Mouse (Mus musculus): ENCODE measurements around the gene Arap1. TPM values are rescaled to one million over a fixed set of nuclear protein-coding genes. Genes with fewer than 3 reads are reported as not detected.

Gene Arap1
- polyA plus RNA-seq, 1 experiment: 115 TPM

DNA sequence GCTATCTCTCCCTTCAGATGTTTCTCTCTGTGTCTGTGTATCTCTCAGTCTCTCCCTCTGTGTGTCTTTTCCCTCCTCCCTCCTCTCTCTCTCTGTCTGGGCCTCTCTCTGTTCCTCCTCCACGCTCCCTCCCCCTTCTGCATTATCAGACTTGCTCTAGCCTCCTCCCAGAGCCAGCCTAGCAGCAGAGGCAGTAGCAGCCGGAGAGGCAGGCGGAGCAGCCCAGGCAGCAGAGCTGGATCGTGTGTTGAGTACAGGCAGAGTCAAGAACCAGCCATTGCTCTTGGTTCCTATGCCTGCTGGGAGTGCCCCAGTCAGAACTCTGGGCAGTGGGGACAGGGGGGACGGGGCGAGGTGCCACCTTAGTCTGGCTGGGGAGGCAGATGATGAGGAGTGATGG, 73.7 kb downstream of the Arap1 start, which contains the start of gene Pde2a:
Gene Pde2a (plus strand): TSS at position 163 of the 400 bp plus-strand sequence.
- H3K4me1 ChIP-seq (ENCODE audit: control insufficient read depth, insufficient read depth, low read length): no peaks in the 10 kb centered on the region
- no peak within 1 kb of the TSS for H3K4me3 ChIP-seq (ENCODE audit: insufficient read depth, low read length)
- TF ChIP-seq CTCF (IDR thresholded peaks at IDR 0.05; ENCODE audit: borderline replicate concordance, insufficient read depth, low read length) (no peak), POLR2A (IDR thresholded peaks at IDR 0.05; ENCODE audit: low read depth, low read length) (no peak)
- no peak within 1 kb of the TSS for H3K27ac ChIP-seq (ENCODE audit: insufficient read depth, low read length)

DNA sequence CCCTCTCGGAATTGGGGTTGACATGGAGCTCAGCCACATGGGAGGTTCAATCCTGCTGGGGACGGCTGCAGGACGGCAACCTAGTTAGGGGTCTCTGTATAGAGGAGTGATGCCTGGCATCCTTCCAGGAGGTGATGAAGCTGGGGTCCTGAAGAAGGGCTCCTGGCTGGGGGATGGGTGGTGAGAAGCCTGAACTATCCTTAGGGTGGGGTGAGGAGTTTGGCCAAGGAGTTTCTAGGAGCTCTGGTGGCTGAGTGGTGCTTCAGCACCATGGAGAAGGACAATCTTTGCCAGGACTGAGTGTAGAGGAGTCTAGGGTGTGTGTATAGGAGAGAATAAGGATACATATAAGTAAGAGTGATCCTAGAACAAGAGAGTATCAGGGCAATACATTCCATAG, 74.2 kb downstream of the Arap1 start:
- H3K4me1 ChIP-seq (ENCODE audit: control insufficient read depth, insufficient read depth, low read length): no peaks in the 10 kb centered on the region
- no peak overlapping the region for H3K27ac ChIP-seq (ENCODE audit: insufficient read depth, low read length)
- H3K4me3 ChIP-seq (ENCODE audit: insufficient read depth, low read length): no peak overlapping the region
- no peak for TF ChIP-seq POLR2A (IDR thresholded peaks at IDR 0.05; ENCODE audit: low read depth, low read length)

GRCm38 (mm10) chr7:101422646-101423045, 74.8 kb downstream of the Arap1 start:
- H3K4me1 ChIP-seq (ENCODE audit: control insufficient read depth, insufficient read depth, low read length): no peaks in the 10 kb centered on the region
- H3K27ac ChIP-seq (ENCODE audit: insufficient read depth, low read length): no peak overlapping the region
- H3K4me3 ChIP-seq (ENCODE audit: insufficient read depth, low read length): no peak overlapping the region
- TF ChIP-seq POLR2A (IDR thresholded peaks at IDR 0.05; ENCODE audit: low read depth, low read length): no peak
- TF ChIP-seq CTCF (IDR thresholded peaks at IDR 0.05; ENCODE audit: borderline replicate concordance, insufficient read depth, low read length): no peak

- Histone ChIP-seq H3K27ac (ENCODE audit: insufficient read depth, low read length) (no peak overlapping the region), H3K4me3 (ENCODE audit: insufficient read depth, low read length) (no peak overlapping the region)
- TF ChIP-seq POLR2A (IDR thresholded peaks at IDR 0.05; ENCODE audit: low read depth, low read length): no peak
- TF ChIP-seq CTCF (IDR thresholded peaks at IDR 0.05; ENCODE audit: borderline replicate concordance, insufficient read depth, low read length): no peak
Observed at GRCm38 (mm10) chr7:101423970-101424369, 76.1 kb downstream of the Arap1 start.

GRCm38 (mm10) chr7:101426692-101427091, 78.8 kb downstream of the Arap1 start:
- H3K4me1 ChIP-seq (ENCODE audit: control insufficient read depth, insufficient read depth, low read length): no peaks in the 10 kb centered on the region
- TF ChIP-seq CTCF (IDR thresholded peaks at IDR 0.05; ENCODE audit: borderline replicate concordance, insufficient read depth, low read length) (no peak), POLR2A (IDR thresholded peaks at IDR 0.05; ENCODE audit: low read depth, low read length) (no peak)
- no peak overlapping the region for H3K4me3 ChIP-seq (ENCODE audit: insufficient read depth, low read length)
- no peak overlapping the region for H3K27ac ChIP-seq (ENCODE audit: insufficient read depth, low read length)

More at GRCm38 (mm10) chr7:101423970-101424369, 76.1 kb downstream of the Arap1 start:
- H3K4me1 ChIP-seq (ENCODE audit: control insufficient read depth, insufficient read depth, low read length): no peaks in the 10 kb centered on the region

- TF ChIP-seq CTCF (IDR thresholded peaks at IDR 0.05; ENCODE audit: borderline replicate concordance, insufficient read depth, low read length): peak; percentile 22; the same call in 1 of the 2 replicates
- TF ChIP-seq POLR2A (IDR thresholded peaks at IDR 0.05; ENCODE audit: low read depth, low read length): no peak
- no peak overlapping the region for H3K4me3 ChIP-seq (ENCODE audit: insufficient read depth, low read length)
- H3K4me1 ChIP-seq (ENCODE audit: control insufficient read depth, insufficient read depth, low read length): no peaks in the 10 kb centered on the region
- H3K27ac ChIP-seq (ENCODE audit: insufficient read depth, low read length): no peak overlapping the region
Observed at GRCm38 (mm10) chr7:101427736-101428135, 79.9 kb downstream of the Arap1 start.

DNA sequence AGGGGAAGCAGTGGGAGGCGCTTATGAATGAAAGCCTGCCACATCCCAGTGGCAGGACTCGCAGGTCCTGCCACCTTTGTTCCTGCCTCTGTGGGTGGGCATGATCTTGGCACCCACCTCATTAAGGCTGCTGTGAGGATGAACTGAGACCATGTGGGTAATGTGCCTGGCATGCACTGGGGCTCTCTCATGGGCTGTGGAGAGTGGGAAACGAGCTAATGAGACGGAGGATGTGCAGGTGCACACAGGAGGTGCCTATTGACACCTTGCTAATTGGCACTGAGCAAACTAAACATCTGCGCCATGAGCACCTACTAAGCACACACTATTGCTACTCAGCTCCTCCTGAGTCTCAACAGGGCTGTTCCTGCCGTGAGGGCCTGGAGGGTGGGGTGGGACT, 87.2 kb downstream of the Arap1 start:
- Histone ChIP-seq H3K4me3 (ENCODE audit: insufficient read depth, low read length) (no peak overlapping the region), H3K4me1 (ENCODE audit: control insufficient read depth, insufficient read depth, low read length) (no peaks in the 10 kb centered on the region), H3K27ac (ENCODE audit: insufficient read depth, low read length) (no peak overlapping the region)
- TF ChIP-seq POLR2A (IDR thresholded peaks at IDR 0.05; ENCODE audit: low read depth, low read length) (no peak), CTCF (IDR thresholded peaks at IDR 0.05; ENCODE audit: borderline replicate concordance, insufficient read depth, low read length) (no peak)

- Histone ChIP-seq H3K4me3 (ENCODE audit: insufficient read depth, low read length) (no peak overlapping the region), H3K4me1 (ENCODE audit: control insufficient read depth, insufficient read depth, low read length) (no peaks in the 10 kb centered on the region), H3K27ac (ENCODE audit: insufficient read depth, low read length) (no peak overlapping the region)
- no peak for TF ChIP-seq POLR2A (IDR thresholded peaks at IDR 0.05; ENCODE audit: low read depth, low read length)
- TF ChIP-seq CTCF (IDR thresholded peaks at IDR 0.05; ENCODE audit: borderline replicate concordance, insufficient read depth, low read length): no peak
Observed at GRCm38 (mm10) chr7:101437876-101438275, 90.0 kb downstream of the Arap1 start.

DNA sequence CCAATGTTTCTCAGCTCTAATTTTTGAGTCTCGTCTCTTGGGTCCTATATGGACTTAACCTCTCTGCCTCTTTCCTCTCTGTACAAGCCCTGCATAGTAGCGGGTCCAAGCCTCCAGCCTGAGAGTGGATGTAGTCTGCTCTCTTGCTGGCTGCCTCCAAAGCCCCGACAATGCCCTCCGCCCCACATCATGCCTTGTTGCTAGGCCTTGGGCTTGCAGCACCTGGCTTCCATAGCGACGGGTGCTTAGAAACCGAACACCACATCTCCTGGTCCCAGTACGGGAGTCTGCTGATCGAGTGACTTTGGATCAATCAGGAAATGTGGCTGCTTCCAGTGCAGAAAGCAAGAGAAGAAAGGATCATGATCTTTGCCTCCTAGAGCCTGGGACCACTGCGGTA, 95.2 kb downstream of the Arap1 start:
- H3K4me3 ChIP-seq (ENCODE audit: insufficient read depth, low read length): no peak overlapping the region
- no peak for TF ChIP-seq POLR2A (IDR thresholded peaks at IDR 0.05; ENCODE audit: low read depth, low read length)
- no peak for TF ChIP-seq CTCF (IDR thresholded peaks at IDR 0.05; ENCODE audit: borderline replicate concordance, insufficient read depth, low read length)
- H3K4me1 ChIP-seq (ENCODE audit: control insufficient read depth, insufficient read depth, low read length): no peaks in the 10 kb centered on the region
- no peak overlapping the region for H3K27ac ChIP-seq (ENCODE audit: insufficient read depth, low read length)

GRCm38 (mm10) chr7:101444211-101444610, 96.3 kb downstream of the Arap1 start:
- no peaks in the 10 kb centered on the region for H3K4me1 ChIP-seq (ENCODE audit: control insufficient read depth, insufficient read depth, low read length)
- H3K4me3 ChIP-seq (ENCODE audit: insufficient read depth, low read length): no peak overlapping the region
- TF ChIP-seq POLR2A (IDR thresholded peaks at IDR 0.05; ENCODE audit: low read depth, low read length) (no peak), CTCF (IDR thresholded peaks at IDR 0.05; ENCODE audit: borderline replicate concordance, insufficient read depth, low read length) (no peak)
- no peak overlapping the region for H3K27ac ChIP-seq (ENCODE audit: insufficient read depth, low read length)

DNA sequence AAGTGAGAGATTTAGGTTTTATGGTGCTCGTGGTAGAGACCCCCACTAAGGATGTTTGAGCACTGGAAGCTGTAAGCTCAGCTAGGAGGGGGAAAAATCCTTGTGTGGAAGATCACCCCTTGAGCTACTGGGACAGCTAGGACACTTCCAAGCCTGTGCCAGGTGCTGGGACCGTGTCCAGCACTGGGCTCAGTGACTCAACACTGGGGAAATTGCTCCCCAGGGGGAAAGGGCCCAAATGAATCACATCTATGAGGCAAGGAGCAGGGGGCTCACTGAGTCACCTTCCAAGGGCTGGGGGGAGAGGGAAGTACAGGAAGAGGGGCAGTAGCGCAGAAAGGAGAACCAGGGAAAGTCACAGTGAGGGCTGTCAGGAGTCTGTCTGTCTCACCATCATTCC, 102.0 kb downstream of the Arap1 start:
- no peaks in the 10 kb centered on the region for H3K4me1 ChIP-seq (ENCODE audit: control insufficient read depth, insufficient read depth, low read length)

More for the DNA sequence above, 102.0 kb downstream of the Arap1 start:
- Histone ChIP-seq H3K27ac (ENCODE audit: insufficient read depth, low read length) (no peak overlapping the region), H3K4me3 (ENCODE audit: insufficient read depth, low read length) (no peak overlapping the region)
- no peak for TF ChIP-seq POLR2A (IDR thresholded peaks at IDR 0.05; ENCODE audit: low read depth, low read length)
- no peak for TF ChIP-seq CTCF (IDR thresholded peaks at IDR 0.05; ENCODE audit: borderline replicate concordance, insufficient read depth, low read length)

Data from embryonic fibroblast, embryonic 13.5 days (primary cell).